Mouse (Mus musculus) lung, adult 18-20 months (tissue): ENCODE data around the gene Exoc1.

Experiments
- DNase-seq, 2 experiments: peaks; one replicate each; pipeline ENCODE4 v3.0.0; 2022; ENCODE audit warnings: mixed read lengths in 2 of 2

Exoc1 gene

GRCm38 (mm10) chr5:76529040-76529703 lies at the start of gene Exoc1:
Exoc1 (plus strand) TSS chr5:76529311.
- peak; percentile 95 to 96 for DNase-seq

DNA sequence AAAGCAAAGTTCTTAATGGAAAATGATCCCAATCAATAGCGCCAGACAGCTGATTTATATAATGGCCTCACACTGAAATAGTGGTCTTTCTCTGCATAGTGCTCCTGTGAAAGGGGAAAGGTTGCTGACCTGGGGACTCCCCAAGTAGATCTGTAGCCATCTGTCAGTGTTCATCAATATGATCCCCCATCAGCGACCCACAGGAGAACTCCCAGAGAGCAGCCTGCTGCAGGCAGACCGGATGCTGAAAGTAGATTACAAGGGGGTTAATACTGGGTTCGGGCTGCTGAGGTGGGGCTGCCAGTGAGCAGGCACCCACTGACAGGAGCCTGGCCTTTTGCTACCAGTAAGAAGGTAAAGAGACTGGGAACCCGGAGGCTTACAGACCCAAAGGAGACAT lies 45.3 kb upstream of the Exoc1 start, which contains the start of gene Gm7271:
Gene Gm7271 (plus strand): TSS at position 230 of the 400 bp plus-strand sequence.
- no peak for DNase-seq

GRCm38 (mm10) chr5:76495126-76495525 lies 34.0 kb upstream of the Exoc1 start:
- no peak for DNase-seq

GRCm38 (mm10) chr5:76522446-76522845 lies 6.7 kb upstream of the Exoc1 start:
- no peak for DNase-seq

DNA sequence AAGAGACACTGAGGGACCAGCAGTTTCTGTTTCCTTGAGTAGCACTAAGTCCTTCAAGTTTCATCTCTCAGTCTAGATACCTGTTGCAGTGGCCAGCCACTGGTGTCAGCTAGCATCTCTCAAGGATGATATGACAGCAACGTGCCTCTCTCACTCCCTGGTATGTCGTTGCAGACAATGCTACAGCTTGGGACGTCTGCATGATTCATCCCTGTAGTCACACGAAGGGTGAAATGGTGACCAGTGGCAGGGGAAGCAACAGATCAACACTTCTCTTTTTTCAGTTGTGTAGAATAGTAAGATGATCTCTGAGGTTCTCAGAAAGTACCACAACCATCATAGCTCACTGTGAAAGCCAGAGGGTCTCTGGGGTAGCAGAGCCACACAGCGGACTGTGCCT lies 4.5 kb upstream of the Exoc1 start:
- no peak for DNase-seq

DNA sequence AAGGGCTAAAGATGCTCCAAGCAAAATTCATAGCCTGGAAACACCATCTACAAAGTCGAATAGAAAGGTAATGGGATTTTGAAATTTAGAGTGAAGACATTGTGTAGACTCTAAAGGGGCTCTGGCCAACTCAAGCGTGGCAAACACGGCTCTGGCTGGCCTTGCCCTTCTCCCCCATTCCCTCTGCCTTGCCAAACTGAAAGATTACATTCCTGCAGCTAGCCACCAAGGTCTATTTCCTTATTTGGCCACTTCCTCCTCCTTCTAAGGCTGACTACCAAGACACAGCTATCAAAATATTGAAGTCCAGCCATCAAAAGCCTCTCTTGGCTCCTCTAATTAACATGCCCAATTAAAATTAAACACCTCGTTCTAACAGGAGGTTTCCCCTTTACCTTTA lies 4.0 kb upstream of the Exoc1 start:
- no peak for DNase-seq

DNA sequence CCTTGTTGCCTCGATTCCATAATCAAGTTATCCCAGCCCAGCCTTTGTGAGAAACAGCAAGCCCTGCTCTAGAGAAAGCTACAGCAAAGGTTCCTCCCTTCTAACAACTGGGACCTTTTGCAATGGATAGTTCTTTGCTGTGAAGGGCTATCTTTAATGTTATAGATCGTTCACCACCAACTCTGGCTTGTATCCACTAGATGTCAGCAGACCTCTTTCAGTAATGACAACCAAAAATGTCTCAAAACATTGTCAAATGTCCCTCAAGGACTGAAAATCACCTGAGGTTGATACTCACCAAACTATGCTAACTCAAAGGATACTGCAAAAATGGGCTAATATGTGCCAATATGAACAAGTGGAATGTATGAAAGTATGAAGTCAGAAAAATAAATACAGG lies 3.3 kb upstream of the Exoc1 start:
- DNase-seq, result no peak

DNA sequence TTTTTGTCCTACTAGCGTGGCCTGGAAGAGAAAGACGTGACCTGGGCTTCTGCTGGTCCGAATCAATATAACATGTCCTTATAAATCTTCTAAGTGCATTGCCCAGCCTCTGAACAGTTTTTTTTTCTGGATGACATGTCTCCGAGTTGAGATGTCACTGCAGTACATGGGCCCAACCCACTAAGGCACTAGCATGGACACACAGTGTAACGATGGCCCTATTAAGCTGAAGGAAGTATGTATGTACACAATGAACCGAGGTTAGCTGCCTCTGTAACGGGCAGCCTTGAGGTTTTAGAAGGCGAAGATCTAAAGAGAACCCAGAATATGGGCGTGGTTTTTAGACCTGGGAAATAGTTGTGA lies 574 bp downstream of the Exoc1 start:
- no peak for DNase-seq

- no peak for DNase-seq
Measured at GRCm38 (mm10) chr5:76533186-76533585, 4.1 kb downstream of the Exoc1 start.

GRCm38 (mm10) chr5:76536231-76536630 lies 7.1 kb downstream of the Exoc1 start:
- no peak for DNase-seq

DNA sequence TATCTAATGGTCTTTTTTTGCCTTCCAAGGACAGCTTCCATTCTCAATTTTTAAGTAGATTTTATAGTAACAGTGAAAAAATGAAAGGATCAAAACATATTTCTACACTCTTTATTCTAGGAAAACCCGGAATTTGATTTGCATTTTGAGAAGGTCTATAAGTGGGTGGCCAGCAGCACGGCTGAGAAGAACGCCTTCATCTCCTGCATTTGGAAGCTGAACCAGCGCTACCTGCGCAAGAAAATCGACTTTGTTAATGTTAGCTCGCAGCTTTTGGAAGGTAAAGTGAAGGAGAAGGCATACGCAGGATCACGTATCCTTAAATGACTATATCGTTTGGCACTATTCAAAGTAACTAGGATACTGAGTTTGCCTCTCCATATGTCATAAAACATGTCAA lies 8.5 kb downstream of the Exoc1 start:
- DNase-seq, result no peak

- DNase-seq, result peak in 1 of 2 experiments; percentile 14
Measured at GRCm38 (mm10) chr5:76540181-76540580, 11.1 kb downstream of the Exoc1 start.

DNA sequence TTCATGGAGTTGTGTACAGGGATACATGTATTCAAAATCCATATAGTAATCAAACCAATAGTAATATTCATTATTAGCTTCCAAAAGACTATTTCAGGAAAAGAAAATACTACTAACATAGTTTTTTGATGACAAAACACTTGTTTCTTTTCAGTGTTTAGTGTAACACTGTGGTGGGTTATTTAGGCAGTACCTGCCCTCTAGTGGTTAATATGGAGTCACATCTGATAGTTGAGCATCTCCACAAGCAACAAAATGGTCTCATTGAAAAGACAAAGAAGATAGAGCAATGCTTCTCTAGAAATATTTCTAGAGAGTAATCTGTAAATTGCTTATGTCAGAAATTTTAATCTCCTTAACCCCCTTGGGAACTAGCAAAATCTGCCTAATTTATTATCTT lies 11.7 kb downstream of the Exoc1 start:
- DNase-seq, result no peak

- no peak for DNase-seq
Measured at GRCm38 (mm10) chr5:76543200-76543599, 14.1 kb downstream of the Exoc1 start.

DNA sequence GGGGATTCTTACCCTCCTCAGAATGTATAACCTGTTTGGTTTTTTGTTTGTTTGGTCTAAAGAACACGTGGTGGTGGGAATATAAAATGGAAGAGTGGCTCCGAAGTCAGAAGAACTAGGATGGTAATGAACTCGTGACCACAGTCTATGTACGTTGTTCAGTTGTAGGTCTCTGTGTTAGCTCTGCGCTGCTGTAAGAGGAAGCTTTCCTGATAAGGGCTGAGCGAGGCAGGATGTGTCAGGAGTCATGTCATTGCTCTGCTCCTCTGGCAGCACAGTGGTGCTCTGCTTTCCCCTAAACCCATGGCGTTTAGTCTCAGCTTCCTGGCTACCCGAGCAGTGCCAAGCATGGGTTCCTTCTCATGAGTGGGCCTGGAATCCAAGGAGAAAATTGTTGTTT lies 21.3 kb downstream of the Exoc1 start:
- no peak for DNase-seq

DNA sequence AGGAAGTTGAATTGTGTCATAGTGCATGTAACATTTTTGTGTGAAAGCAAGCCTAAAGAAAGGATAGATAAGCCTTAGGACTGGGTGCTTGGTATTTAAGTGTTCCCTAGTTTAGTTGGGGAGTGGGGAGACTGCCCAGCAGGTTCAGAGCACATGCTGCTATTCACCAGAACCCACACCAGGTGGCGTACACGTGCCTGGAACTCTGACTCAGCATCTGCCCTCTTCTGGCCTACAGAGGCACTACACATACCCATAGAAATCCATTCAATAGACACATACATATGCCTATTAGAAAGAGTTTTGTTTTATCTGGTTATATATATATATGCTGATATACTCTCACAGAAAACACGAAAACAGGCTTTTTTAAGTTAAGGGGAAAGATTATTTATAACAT lies 36.2 kb downstream of the Exoc1 start:
- DNase-seq, result peak; percentile 47 to 64

DNA sequence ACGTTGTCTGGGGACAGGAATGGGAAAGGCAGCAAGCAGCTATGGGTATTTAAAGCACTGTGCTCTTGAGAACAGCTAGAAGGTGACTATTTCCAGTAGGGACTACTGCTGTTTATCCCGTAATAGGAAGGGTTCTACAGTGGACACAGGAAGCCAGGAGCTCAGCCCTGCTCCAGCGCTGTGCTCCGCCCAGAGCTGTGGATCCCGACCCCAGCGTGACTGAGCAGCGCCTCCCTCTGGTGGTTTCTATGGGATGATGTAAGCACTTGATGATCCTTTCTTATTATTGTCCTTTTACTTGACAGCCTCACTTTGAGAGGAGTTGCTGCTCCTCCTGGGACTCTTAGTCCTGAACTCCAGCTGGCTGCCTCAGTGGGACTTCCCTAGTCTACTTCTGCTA lies 45.1 kb downstream of the Exoc1 start:
- DNase-seq, result no peak

GRCm38 (mm10) chr5:76577026-76577425 lies 47.9 kb downstream of the Exoc1 start:
- DNase-seq, result no peak

- no peak for DNase-seq
Measured at GRCm38 (mm10) chr5:76585378-76585777, 56.3 kb downstream of the Exoc1 start.

DNA sequence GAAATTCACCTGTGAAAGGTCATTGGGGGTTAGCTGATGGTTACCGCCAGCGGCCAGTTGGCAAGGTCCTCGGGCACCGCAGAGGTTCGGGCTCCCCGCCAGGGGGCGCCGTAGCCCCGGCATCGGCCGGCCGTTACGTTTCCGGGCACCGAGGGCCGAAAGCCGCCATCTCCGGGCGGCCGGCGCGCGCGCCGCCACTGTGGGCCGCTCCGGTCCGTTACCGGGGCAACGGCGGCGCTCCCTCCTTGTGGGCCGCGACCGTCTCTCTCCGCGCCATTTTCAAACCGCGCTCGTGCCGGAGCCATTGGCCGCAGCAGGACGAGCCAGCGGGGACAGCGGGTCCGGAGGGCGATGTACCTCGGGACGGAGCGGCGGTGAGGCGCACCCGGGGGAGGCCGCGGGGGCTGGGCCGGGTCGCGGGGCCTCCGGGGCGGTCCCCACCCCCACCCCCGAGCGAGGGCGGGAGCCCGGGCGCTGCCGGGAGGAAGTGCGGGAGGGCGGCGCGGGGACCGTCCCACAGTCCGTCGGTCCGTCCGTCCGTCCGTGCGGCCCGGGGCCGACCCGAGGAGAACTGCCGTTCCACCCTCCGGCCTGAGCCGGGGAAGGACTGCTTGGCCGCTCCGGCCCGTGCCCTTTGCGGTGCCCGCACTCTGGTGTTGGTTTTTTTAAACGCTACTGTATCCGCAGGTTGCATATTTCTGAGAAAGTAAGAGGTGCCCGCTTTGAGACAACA lies 59.6 kb downstream of the Exoc1 start, which contains the start of gene Cep135:
Gene Cep135 (plus strand): TSS at position 148 of the 733 bp plus-strand sequence.
- peak; percentile 87 to 92 for DNase-seq

- no peak for DNase-seq
Measured at GRCm38 (mm10) chr5:76589311-76589710, 60.2 kb downstream of the Exoc1 start.

DNA sequence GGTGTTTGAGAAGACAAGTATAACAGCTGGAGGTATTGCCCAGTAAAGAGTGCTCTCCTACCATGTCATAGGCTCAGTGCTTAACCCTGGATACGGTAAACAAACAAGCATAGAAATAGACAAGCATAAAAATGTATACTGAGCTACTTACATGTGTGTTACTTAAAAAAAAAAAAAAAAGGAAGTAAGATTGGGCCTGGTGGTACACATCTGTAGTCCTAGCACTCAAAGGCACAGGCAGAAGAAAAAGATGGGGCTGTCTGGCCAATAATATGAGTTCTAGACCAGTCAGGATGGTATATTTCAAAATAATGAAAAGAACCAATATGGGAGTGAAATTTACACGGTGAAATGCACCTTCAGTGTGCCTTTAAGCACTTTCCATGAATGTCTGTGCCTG lies 60.9 kb downstream of the Exoc1 start:
- no peak for DNase-seq

- DNase-seq, result no peak
Measured at GRCm38 (mm10) chr5:76591885-76592284, 62.8 kb downstream of the Exoc1 start.

DNA sequence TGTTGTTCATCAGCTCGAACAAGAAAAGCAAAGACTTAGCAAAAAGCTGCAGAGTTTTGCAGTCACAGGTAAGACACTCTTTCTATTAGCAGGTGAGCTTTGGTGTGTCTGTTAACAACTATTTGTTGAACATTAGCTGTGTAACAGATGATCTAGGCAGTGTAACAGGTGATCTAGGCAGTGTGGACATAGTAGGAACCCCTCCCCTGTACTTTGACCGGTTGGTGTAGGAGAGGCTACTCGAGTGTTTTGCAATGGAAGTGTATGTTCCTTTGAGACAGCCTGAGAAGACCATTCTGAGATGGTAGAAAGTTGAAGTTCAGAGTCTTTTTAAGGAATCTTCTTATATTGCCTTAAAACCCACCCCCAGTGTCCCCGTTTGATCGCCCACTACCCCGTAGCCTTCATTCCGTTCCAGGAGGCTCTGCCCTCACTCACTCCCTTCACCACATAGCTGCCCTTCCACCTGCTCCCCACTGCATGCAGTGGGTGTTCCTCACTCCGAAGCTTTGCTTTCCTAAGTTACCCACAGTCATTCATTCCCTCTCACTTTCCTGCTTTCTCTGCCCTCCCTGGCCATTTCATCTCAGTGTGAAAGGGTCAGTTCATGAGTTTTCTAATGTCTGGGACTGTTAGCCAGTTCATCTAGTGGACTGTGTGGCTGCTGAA lies 80.7 kb downstream of the Exoc1 start:
- no peak for DNase-seq
